Mouse (Mus musculus): ENCODE data around the gene Cntnap1. TPM values are rescaled to one million over a fixed set of nuclear protein-coding genes. Genes with fewer than 3 reads are reported as not detected.
"Not testable (repeated sequence)": the region's sequence is repeated elsewhere in the genome, so short reads cannot be mapped to it uniquely, and the experiment has no call there.

Gene Cntnap1
- polyA plus RNA-seq, 3 experiments from 2014 or later, result 0.09 to 0.15 TPM; not detected in 1

GRCm38 (mm10) chr11:101149178-101150105, 20.9 kb upstream of the Cntnap1 start:
- no peak for ATAC-seq

GRCm38 (mm10) chr11:101151063-101151462, 19.3 kb upstream of the Cntnap1 start:
- no peak for ATAC-seq

GRCm38 (mm10) chr11:101152825-101153224, 17.5 kb upstream of the Cntnap1 start:
- ATAC-seq, result no peak

- no peak for ATAC-seq
These were observed 15.7 kb upstream of the Cntnap1 start for GRCm38 (mm10) chr11:101154648-101155047.

- ATAC-seq, result no peak
These were observed 15.2 kb upstream of the Cntnap1 start for GRCm38 (mm10) chr11:101155151-101155550.

- ATAC-seq, result peak; percentile 60
These were observed 14.5 kb upstream of the Cntnap1 start, which contains the start of gene Tubg2 for GRCm38 (mm10) chr11:101155728-101156371. Gene Tubg2, plus strand, starts transcription at chr11:101155907.

- not testable (repeated sequence) for ATAC-seq
These were observed 10.2 kb upstream of the Cntnap1 start for GRCm38 (mm10) chr11:101160151-101160550.

GRCm38 (mm10) chr11:101160981-101161505, 9.3 kb upstream of the Cntnap1 start:
- ATAC-seq, result not testable (repeated sequence)

- ATAC-seq, result no peak
These were observed 8.8 kb upstream of the Cntnap1 start for GRCm38 (mm10) chr11:101161551-101161950.

GRCm38 (mm10) chr11:101162301-101162700, 8.0 kb upstream of the Cntnap1 start:
- no peak for ATAC-seq

GRCm38 (mm10) chr11:101162772-101163171, 7.6 kb upstream of the Cntnap1 start:
- ATAC-seq, result no peak

GRCm38 (mm10) chr11:101163476-101164350, 6.6 kb upstream of the Cntnap1 start:
- ATAC-seq, result no peak

GRCm38 (mm10) chr11:101164351-101164665, 6.0 kb upstream of the Cntnap1 start:
- no peak for ATAC-seq

- ATAC-seq, result no peak
These were observed 5.4 kb upstream of the Cntnap1 start for GRCm38 (mm10) chr11:101164677-101165580.

- ATAC-seq, result no peak
These were observed 4.0 kb upstream of the Cntnap1 start for GRCm38 (mm10) chr11:101166357-101166756.

- no peak for ATAC-seq
These were observed 2.9 kb upstream of the Cntnap1 start for GRCm38 (mm10) chr11:101167211-101167962.

GRCm38 (mm10) chr11:101167963-101168300, 2.4 kb upstream of the Cntnap1 start:
- ATAC-seq, result no peak

- no peak for ATAC-seq
These were observed 1.9 kb upstream of the Cntnap1 start for GRCm38 (mm10) chr11:101168301-101168980.

- ATAC-seq, result no peak
These were observed 819 bp upstream of the Cntnap1 start for GRCm38 (mm10) chr11:101169301-101170107.

All from inflammation-experienced regulatory T-cells, adult 6 months (primary cell).